ENCODE assay signal across 7 mouse cellular contexts in the genomic region with DNA sequence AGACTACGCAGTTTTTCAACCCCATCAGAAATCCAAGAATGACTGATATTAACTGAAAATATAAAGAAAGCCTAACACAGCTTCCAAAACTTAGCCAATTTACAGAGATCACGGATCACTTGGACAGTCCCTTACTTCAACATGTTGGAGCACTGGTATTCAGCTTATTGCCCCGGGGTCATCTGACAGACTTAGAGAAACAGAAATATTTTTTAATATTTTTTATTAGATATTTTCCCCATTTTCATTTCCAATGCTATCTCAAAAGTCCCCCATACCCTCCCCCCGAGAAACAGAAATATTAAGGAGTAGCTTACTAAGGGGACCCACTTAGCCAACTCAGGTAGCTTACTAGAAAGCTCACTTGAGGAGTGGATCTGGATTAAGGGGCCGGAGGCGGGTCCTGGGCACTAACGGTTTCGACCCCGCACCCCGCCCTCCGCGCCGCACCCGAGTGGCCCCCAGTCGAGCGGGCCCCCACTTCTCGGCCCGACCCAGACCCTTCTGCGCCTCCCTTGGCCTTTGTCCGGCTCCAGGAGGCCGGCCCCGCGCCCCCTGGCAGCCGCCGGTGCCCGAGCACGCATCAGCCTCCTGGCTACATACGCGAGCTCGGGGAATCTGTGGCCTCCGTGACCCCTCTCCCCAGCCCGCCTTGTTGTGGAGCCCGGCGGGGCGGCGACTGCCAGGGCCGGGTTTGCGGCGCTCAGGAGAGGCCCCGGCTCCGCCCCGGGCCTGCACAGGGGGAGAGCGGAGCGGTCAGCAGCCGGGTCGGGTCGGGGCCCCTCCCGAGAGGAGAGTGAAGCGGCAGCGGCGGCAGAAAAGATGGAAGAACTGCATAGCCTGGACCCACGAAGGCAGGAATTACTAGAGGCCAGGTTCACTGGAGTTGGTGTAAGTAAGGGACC. TPM values are rescaled to one million over a fixed set of nuclear protein-coding genes. Genes with fewer than 3 reads are reported as not detected.
DNase-seq lines count a peak whose midpoint lies in the region; ATAC-seq and TF ChIP-seq lines count a peak whose summit lies in the region.
"Not testable (repeated sequence)": the region's sequence is repeated elsewhere in the genome, so short reads cannot be mapped to it uniquely, and the experiment has no call there.

No protein-coding gene starts in this region.

- not testable (repeated sequence) for H3K9me3 ChIP-seq in heart, embryonic 11.5 days (replicated peaks; ENCODE audit: control insufficient read depth, low read length); intestine, embryonic 15.5 days; limb, embryonic 13.5 days

- H3K27ac ChIP-seq in embryonic fibroblast, embryonic 13.5 days (ENCODE audit: insufficient read depth, low read length): not testable (repeated sequence)
- H3K27ac ChIP-seq in heart, embryonic 11.5 days (ENCODE audit: low read depth, low read length): peak overlapping the region; percentile 77
- H3K27ac ChIP-seq in intestine, embryonic 15.5 days: peak overlapping the region; percentile 42
- H3K27ac ChIP-seq in limb, embryonic 13.5 days: peak overlapping the region; percentile 74

- WGBS in heart, embryonic 11.5 days (ENCODE audit: insufficient replicate concordance): 9% methylated on average over 52 of the region's 52 CpGs
- WGBS in intestine, embryonic 15.5 days: 6% methylated on average over 51 of the region's 52 CpGs
- 9% methylated on average over 52 of the region's 52 CpGs for WGBS in limb, embryonic 13.5 days

- peak overlapping the region; percentile 5 for H3K4me3 ChIP-seq in embryonic fibroblast, embryonic 13.5 days (ENCODE audit: insufficient read depth, low read length)
- H3K4me3 ChIP-seq in heart, embryonic 11.5 days (ENCODE audit: low read depth, low read length): peak overlapping the region; percentile 65
- H3K4me3 ChIP-seq in intestine, embryonic 15.5 days (replicated peaks): peak overlapping the region; percentile 48
- peak overlapping the region; percentile 56 for H3K4me3 ChIP-seq in limb, embryonic 13.5 days

- H3K4me1 ChIP-seq in embryonic fibroblast, embryonic 13.5 days (ENCODE audit: control insufficient read depth, insufficient read depth, low read length); heart, embryonic 11.5 days (ENCODE audit: control insufficient read depth, insufficient read depth, low read length); intestine, embryonic 15.5 days (replicated peaks); limb, embryonic 13.5 days: not testable (repeated sequence)

- ATAC-seq in cerebellum, adult (ENCODE audit: insufficient number of reproducible peaks, low FRiP score, low TSS enrichment): peak; percentile 78
- ATAC-seq in heart, embryonic 11.5 days (replicated peaks; ENCODE audit: insufficient number of reproducible peaks, low FRiP score, low TSS enrichment): peak; percentile 100
- peak; percentile 99 for ATAC-seq in intestine, embryonic 15.5 days
- peak; percentile 98 for ATAC-seq in limb, embryonic 13.5 days (ENCODE audit: low FRiP score, low read depth)
- ATAC-seq in megakaryocyte progenitor cell, adult 5-6 weeks (replicated peaks; ENCODE audit: poor library complexity): peak; percentile 99

- not testable (repeated sequence) for TF ChIP-seq POLR2A in embryonic fibroblast, embryonic 13.5 days (IDR thresholded peaks at IDR 0.05; ENCODE audit: low read depth, low read length)

- not testable (repeated sequence) for H3K36me3 ChIP-seq in heart, embryonic 11.5 days (ENCODE audit: control insufficient read depth, insufficient read depth, low read length); intestine, embryonic 15.5 days; limb, embryonic 13.5 days

- peak; percentile 83 for DNase-seq in retina, postnatal 1 day

- TF ChIP-seq CTCF in embryonic fibroblast, embryonic 13.5 days (IDR thresholded peaks at IDR 0.05; ENCODE audit: borderline replicate concordance, insufficient read depth, low read length): not testable (repeated sequence)

- peak overlapping the region; percentile 95 for H3K9ac ChIP-seq in heart, embryonic 11.5 days (ENCODE audit: low read depth, low read length)
- H3K9ac ChIP-seq in intestine, embryonic 15.5 days: peak overlapping the region; percentile 68
- H3K9ac ChIP-seq in limb, embryonic 13.5 days: peak overlapping the region; percentile 87

- peak overlapping the region; percentile 86 for H3K4me2 ChIP-seq in heart, embryonic 11.5 days
- H3K4me2 ChIP-seq in intestine, embryonic 15.5 days (replicated peaks): peak overlapping the region; percentile 89
- H3K4me2 ChIP-seq in limb, embryonic 13.5 days (replicated peaks): peak overlapping the region; percentile 80

- H3K27me3 ChIP-seq in heart, embryonic 11.5 days (ENCODE audit: control insufficient read depth, insufficient read depth, low read length); intestine, embryonic 15.5 days (replicated peaks); limb, embryonic 13.5 days: not testable (repeated sequence)

RNA-seq across cellular contexts. Expression of gene Zfp982, which starts 49.3 kb away (rescaled TPM):
- 5.7 and 8.0 TPM in 2 replicates for polyA plus RNA-seq in embryonic fibroblast, embryonic 13.5 days (2011; ENCODE audit: insufficient read length, low read depth, missing spikeins)
- 8.6 and 9.7 TPM in 2 replicates for polyA plus RNA-seq in heart, embryonic 11.5 days (2014; fragmentation: Nextera tagmentation; extraction: Ambion mirVana)
- 4.0 and 5.2 TPM in 2 replicates for polyA plus RNA-seq in intestine, embryonic 15.5 days (2015; fragmentation: Nextera tagmentation; extraction: Ambion mirVana)
- polyA plus RNA-seq in limb, embryonic 13.5 days (2015; fragmentation: Nextera tagmentation; extraction: Ambion mirVana): 6.9 and 8.5 TPM in 2 replicates
- 15.3 and 23.5 TPM in 2 replicates for total RNA-seq in megakaryocyte progenitor cell, adult 5-6 weeks (2015)
- 7.7 and 12.0 TPM in 2 replicates for total RNA-seq in megakaryocyte progenitor cell, adult 5-6 weeks (2017)

Comparison
In these comparisons a context has a peak if more than half of its experiments do, and no peak if none do; other contexts are left out.
1. H3K4me3 ChIP-seq: peak in every context shown above with its lines; median percentile 65 in heart, embryonic 11.5 days; 56 in limb, embryonic 13.5 days; 48 in intestine, embryonic 15.5 days; 5 in embryonic fibroblast, embryonic 13.5 days.